Mouse (Mus musculus): ENCODE data around the gene Myo15b. TPM values are rescaled to one million over a fixed set of nuclear protein-coding genes. Genes with fewer than 3 reads are reported as not detected.
A peak's percentile ranks its signal among the peaks of the same experiment; 100 is the strongest.

Myo15b gene
- total RNA-seq, 2 experiments from 2014 or later: 0.13 to 0.17 TPM

DNA sequence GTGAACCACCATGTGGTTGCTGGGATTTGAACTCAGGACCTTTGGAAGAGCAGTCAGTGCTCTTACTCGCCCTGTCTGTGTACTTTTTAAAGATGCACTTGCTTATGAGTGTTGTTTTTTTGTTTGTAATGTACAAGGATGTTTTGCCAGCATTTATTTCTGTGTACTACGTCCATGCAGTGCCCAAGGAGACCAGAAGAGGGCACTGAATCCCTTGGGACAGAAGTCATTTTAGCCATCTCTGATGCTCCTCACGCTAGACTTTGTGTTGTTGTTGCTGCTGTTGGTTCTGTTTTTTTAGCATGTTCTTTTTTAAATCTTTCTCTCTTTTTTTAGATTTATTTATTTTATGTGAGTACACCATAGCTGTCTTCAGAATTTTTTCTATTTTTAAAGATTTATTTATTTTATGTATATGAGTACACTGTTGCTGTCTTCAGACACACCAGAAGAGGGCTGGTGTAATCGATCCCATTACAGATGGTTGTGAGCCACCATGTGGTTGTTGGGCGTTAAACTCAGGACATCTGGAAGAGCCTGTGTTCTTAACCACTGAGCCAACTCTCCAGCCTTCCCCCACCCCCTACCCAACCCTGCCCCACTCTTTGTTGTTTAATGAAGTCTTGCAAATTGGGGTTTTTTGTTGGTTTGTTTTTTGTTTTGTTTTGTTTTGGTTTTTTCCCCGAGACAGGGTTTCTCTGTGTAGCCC lies 62.1 kb downstream of the Myo15b start:
- intact Hi-C loops (cut with DNase I): no loop called here
- DNase-seq (ENCODE audit: low spot score in 2 of 2): peak; percentile 56 to 62

DNA sequence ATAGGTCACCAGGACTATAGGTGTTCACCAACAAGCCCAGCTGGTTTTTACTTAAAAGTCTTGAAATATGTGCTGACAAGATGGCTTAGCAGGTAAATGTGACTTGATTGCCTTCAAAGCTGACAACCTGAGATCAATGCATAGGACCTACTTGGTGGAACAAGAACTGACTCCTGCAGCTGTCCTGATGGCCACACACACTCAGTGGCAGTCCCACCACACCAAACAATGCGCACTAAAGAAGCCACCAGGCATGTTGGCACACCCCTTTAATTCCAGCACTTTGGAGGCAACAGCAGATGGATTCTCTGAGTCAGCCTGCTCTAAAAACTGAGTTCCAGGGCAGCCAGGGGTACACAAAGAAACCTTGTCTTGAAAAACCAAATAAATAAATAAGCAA lies 63.8 kb downstream of the Myo15b start:
- intact Hi-C loops (cut with DNase I): no loop called here

DNA sequence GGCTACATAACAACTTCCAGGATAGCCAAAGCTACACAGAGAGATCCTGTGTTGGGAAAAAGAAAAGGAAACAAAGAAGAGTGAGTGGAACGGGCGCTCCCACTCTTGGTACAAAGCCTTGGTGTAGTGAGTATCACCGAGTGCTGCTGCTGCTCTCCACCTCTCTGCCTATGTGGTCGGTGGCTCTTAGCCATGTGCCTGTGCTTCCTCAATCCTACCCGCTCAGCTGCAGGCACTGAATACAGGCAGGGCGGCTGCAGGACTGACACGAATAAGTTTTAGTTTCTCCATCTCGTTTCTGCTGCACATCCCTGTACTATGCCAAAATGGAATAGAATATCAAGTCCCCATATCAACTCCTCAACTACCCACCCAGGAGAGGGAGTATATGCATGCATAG lies 70.8 kb downstream of the Myo15b start:
- DNase-seq (ENCODE audit: low spot score in 2 of 2): no peak
- intact Hi-C loops (cut with DNase I): no loop called here

More for the DNA sequence above, 63.8 kb downstream of the Myo15b start:
- no peak for DNase-seq (ENCODE audit: low spot score in 2 of 2)

DNA sequence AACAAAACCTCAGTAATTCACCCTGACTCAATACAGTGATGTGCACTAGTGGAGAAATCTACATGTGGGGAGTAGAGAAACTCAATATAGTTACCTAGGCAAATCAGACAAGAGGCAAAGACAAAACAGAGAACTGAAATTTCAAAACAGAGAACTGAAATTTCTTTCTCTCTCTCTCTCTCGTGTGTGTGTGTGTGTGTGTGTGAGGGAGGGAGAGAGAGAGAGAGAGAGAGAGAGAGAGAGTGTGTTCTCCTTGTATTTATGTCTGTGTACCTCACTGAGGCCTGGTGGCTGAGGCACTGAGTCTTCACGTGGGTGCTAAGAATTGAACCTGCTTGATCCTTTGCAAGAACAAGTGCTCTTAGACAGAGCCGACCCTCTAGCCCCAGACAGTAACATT lies 71.6 kb downstream of the Myo15b start:
- intact Hi-C loops (cut with DNase I): no loop called here
- no peak for DNase-seq (ENCODE audit: low spot score in 2 of 2)

DNA sequence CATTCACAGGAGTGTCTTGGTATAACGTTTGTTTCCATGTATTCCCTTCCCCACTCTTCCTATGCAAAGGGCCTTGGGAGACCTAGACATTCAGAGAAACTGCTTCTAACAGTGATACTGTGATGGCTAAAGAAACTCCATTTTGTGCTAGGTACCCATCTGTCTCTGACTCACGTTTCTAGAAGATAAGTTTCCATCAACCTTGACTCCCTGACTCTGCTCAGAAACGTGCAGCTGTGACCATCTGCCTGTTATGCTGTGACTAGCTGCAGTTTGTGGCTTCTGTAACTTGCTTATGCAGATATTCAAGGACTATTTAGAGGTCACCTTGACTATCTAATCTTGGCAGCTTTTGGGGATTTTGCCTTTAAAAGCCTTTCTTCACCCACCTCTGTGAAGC lies 73.0 kb downstream of the Myo15b start:
- intact Hi-C loops (cut with DNase I): no loop called here
- no peak for DNase-seq (ENCODE audit: low spot score in 2 of 2)

DNA sequence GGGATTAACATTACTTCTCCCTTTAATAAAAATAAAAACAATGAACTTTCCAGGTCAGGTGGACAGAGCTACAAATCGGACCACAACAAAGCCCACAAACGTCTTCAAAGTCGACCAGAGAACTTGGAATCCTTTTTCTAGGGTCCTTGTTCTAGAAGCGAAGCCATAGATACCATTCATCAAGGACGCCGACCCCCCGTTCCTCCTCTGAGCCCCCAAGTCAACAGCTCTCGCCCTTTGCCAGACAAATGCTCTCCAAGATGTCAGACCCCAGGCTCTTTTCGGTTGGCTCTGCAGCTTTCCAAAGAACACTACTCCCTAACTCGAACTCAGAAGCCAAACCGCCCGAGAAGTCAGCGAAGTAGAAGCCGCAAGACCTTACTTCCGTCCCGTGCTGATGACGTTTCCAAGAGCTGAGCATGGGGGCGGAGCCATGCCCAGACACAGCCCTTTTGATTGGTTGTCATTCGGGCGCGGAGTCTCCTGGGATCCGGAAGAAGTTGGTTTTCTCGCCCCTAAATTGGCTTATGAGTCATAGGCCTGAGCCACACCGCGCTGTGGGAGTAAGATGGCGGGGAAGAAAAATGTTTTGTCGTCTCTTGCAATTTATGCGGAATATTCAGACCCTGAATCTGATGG lies 75.0 kb downstream of the Myo15b start, which contains the start of the genes Sap30bp and Recql5:
Gene Sap30bp (plus strand): TSS at position 175 of the 639 bp plus-strand sequence.
Gene Recql5 (minus strand): TSS at position 370 of the 639 bp plus-strand sequence.
- DNase-seq (ENCODE audit: low spot score in 2 of 2): peak; percentile 98
- intact Hi-C loops (cut with DNase I): no loop called here

DNA sequence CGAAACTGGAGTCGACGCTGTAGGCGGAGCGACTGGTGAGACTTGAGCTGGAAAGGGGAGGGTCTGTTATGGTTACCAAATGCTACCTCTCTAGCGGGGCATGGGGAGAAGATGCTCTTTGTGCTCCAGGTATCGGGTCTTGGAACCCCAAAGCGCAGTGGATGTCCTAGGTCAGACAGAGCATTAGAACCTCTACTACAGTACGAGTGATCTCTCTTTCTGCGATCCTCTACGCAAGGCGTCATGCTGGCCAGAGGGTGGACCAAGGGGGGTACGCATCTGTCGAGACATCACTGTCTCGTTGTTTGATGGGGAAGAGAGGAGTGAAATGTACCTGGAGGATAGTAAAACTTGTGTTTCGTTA lies 75.5 kb downstream of the Myo15b start:
- intact Hi-C loops (cut with DNase I): no loop called here
- no peak for DNase-seq (ENCODE audit: low spot score in 2 of 2)

DNA sequence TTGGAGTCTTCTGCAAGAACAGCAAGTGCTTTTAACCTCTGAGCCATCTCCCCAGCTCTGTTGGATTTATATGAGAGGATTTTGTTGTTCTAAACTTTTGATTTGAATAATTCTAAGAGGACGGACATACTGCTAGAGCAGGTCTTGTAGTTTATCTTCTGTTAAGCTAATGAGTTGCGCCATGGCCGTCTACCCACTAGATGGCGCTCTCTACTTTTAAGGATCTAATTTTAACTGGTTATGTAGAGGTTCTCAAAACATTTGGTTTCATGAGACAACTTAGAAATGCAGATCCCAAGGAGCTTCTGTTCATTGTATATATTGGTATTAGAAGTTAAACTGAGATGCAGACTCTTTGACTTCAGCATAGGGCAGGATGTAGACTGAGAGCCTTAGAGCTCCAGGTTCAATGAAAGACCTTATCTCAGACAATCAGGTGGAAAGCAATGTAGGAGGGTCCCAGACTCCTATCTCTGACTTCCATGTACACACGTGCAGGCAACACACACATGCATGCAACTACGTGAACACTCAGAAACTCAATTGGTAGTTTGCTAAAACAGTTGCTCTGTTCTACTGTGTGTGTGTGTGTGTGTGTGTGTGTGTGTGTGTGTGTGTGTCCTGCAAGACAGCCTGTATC lies 81.6 kb downstream of the Myo15b start:
- intact Hi-C loops (cut with DNase I): loop anchor here (2.0 kb wide), 1 partner anchor 61 kb away; no protein-coding TSS in a partner anchor
- DNase-seq (ENCODE audit: low spot score in 2 of 2): peak; percentile 85 to 88

DNA sequence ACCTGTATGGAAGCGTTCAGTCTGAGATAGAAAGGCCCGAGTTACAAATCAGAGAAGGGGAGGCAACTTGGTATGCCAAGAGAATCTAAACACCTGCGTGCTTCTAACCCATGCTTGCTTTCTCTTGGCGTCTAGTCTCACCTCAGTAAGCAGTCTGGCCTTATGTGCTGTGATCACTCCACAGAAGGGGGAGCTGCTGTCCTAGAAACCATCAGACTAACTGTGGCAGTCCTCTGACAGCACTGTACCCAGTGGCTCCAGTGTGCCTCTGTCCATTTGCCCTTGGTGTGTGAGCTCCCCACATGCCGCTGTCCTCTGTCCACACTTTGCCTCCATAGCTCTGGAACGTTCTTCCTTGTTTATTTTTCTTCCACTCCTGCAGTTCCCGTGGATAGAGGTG lies 83.8 kb downstream of the Myo15b start:
- intact Hi-C loops (cut with DNase I): no loop called here
- no peak for DNase-seq (ENCODE audit: low spot score in 2 of 2)

Other genes starting within 250 kb of the Myo15b start
- gene Mif4gd, start 245.4 kb upstream of the Myo15b start, total RNA-seq (2021): 10 to 100 TPM; 14.8 to 17.4 TPM
- 10 to 100 TPM; 55.1 to 58.1 TPM for gene Slc25a19, start 230.1 kb upstream of the Myo15b start, total RNA-seq (2021)
- gene Grb2, start 149.8 kb upstream of the Myo15b start, total RNA-seq (2021): 100 to 1,000 TPM; 183 to 190 TPM
- gene Tmem94, start 93.0 kb upstream of the Myo15b start, total RNA-seq (2021): 10 to 100 TPM; 48.1 to 51.4 TPM
- gene Caskin2, start 44.8 kb upstream of the Myo15b start, total RNA-seq (2021): 10 to 100 TPM; 18.7 to 21.3 TPM
- 10 to 100 TPM; 12.7 to 15.3 TPM for gene Tsen54, start 43.7 kb upstream of the Myo15b start, total RNA-seq (2021)
- gene Llgl2, start 34.4 kb upstream of the Myo15b start, total RNA-seq (2021): 1 to 10 TPM; 2.8 to 3.4 TPM
- under 1 TPM in 1 of 2 experiments, not detected in 1; 0.33 TPM for gene Smim5, start 41.6 kb downstream of the Myo15b start, total RNA-seq (2021)
- gene Smim6, start 53.6 kb downstream of the Myo15b start, total RNA-seq (2021): not detected
- 10 to 100 TPM; 43.2 to 50.7 TPM for gene Sap30bp, start 74.9 kb downstream of the Myo15b start, total RNA-seq (2021)
- 10 to 100 TPM; 19.8 to 22.4 TPM for gene Recql5, start 75.1 kb downstream of the Myo15b start, total RNA-seq (2021)
- 1 to 10 TPM; 3.2 to 4.2 TPM for gene Itgb4, start 116.3 kb downstream of the Myo15b start, total RNA-seq (2021)
- 10 to 100 TPM; 18.8 to 19.4 TPM for gene Galk1, start 154.3 kb downstream of the Myo15b start, total RNA-seq (2021)
- 100 to 1,000 TPM; 254 to 295 TPM for gene H3f3b, start 169.6 kb downstream of the Myo15b start, total RNA-seq (2021)
- gene Unk, start 171.9 kb downstream of the Myo15b start, total RNA-seq (2021): 10 to 100 TPM; 23.8 to 25.5 TPM
- under 1 TPM; 0.46 to 0.55 TPM for gene Unc13d, start 219.6 kb downstream of the Myo15b start, total RNA-seq (2021)
- gene Wbp2, start 228.6 kb downstream of the Myo15b start, total RNA-seq (2021): 100 to 1,000 TPM; 278 to 292 TPM